Mouse (Mus musculus) midbrain, embryonic 16.5 days (tissue): ENCODE results near the gene Numa1. TPM values are rescaled to one million over a fixed set of nuclear protein-coding genes. Genes with fewer than 3 reads are reported as not detected.

ENCODE experiments used
- ATAC-seq: fragments of 200-750 bp; cut with Nextera tagmentation; 2 replicates; pipeline ENCODE4 v1.8.0; 2017; ENCODE audit warnings: moderate TSS enrichment
- H3K27ac ChIP-seq: fragments of 300-500 bp; sonication (generic); 2 replicates; pipeline ENCODE4 v1.5.1; 2014; ENCODE audit warnings: mild to moderate bottlenecking, low read length, mixed read lengths
- H3K27me3 ChIP-seq: fragments of 300-500 bp; sonication (generic); 2 replicates; pipeline ENCODE4 v1.6.1; 2014; ENCODE audit warnings: low read depth, low read length, mixed read lengths; ENCODE audit not compliant: control insufficient read depth, insufficient read depth
- H3K36me3 ChIP-seq: fragments of 300-500 bp; sonication (generic); 2 replicates; pipeline ENCODE4 v1.6.1; 2014; ENCODE audit warnings: mild to moderate bottlenecking, low read length, moderate library complexity, mixed read lengths; ENCODE audit not compliant: control insufficient read depth, insufficient read depth
- H3K4me1 ChIP-seq: fragments of 300-500 bp; sonication (generic); 2 replicates; pipeline ENCODE4 v1.6.1; 2014; ENCODE audit warnings: mild to moderate bottlenecking, low read length, mixed read lengths; ENCODE audit not compliant: control insufficient read depth, insufficient read depth
- H3K4me2 ChIP-seq: fragments of 300-500 bp; sonication (generic); 2 replicates; pipeline ENCODE4 v1.6.1; 2014; ENCODE audit warnings: mild to moderate bottlenecking, low read length, mixed read lengths
- H3K4me3 ChIP-seq: fragments of 300-500 bp; sonication (generic); 2 replicates; pipeline ENCODE4 v1.5.1; 2014; ENCODE audit warnings: low read depth, mild to moderate bottlenecking, low read length, moderate library complexity, mixed read lengths
- H3K9ac ChIP-seq: fragments of 300-500 bp; sonication (generic); 2 replicates; pipeline ENCODE4 v1.6.1; 2014; ENCODE audit warnings: low read depth, low read length, mixed read lengths
- H3K9me3 ChIP-seq: fragments of 300-500 bp; sonication (generic); replicated peaks from 2 replicates; pipeline ENCODE4 v1.6.1; 2014; ENCODE audit warnings: mild to moderate bottlenecking, low read length, mixed read lengths; ENCODE audit not compliant: control insufficient read depth, poor library complexity, severe bottlenecking
- WGBS: fragments of 180-500 bp; shearing (Covaris S2); extraction: QIAGEN DNeasy Blood & Tissue Kit; methylation state at CpG from one replicate; pipeline ENCODE4 v1.1.7; 2014; 5-methylcytosine and 5-hydroxymethylcytosine counted together
- polyA plus RNA-seq: library from polyadenylated mRNA; unstranded; fragments of >200 nt; fragmentation: Nextera tagmentation; extraction: Ambion mirVana; gene quantifications from 2 replicates; pipeline ENCODE4 v1.2.1, GENCODE M21; 2015

Gene Numa1
- polyA plus RNA-seq, 1 experiment from 2014 or later, result 37.8 TPM

- 92% methylated on average over 1 of the region's 1 CpGs for WGBS
Measured at GRCm38 (mm10) chr7:101951648-101952047, 17.7 kb downstream of the Numa1 start.

DNA sequence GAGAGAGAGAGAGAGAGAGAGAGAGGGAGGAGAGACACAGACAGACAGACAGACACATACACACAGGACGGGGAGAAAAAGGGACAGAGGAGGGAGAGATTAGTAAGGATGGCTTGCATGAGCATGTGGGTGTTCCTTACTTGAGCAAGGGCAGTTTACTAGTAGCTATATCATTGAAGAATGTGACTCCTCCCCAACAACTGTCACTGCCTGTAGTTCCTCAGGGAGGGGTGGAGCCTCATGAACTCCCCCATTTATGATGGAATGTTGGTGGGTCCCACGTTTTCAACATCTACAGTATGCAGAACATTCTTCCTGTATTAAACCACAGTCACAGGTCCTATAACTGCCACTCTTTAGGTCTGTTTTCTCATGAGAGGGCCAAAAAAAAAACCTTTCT lies 18.2 kb downstream of the Numa1 start:
- no peak for ATAC-seq
- WGBS, result 80% methylated on average over 2 of the region's 2 CpGs
- H3K9me3 ChIP-seq, result no peaks in the 10 kb centered on the region
- no peaks in the 10 kb centered on the region for H3K36me3 ChIP-seq
- H3K4me3 ChIP-seq, result no peak overlapping the region
- H3K27ac ChIP-seq, result no peak overlapping the region
- H3K4me1 ChIP-seq, result no peaks in the 10 kb centered on the region
- no peaks in the 10 kb centered on the region for H3K27me3 ChIP-seq
- no peak overlapping the region for H3K9ac ChIP-seq
- H3K4me2 ChIP-seq, result no peak overlapping the region

More at GRCm38 (mm10) chr7:101951648-101952047, 17.7 kb downstream of the Numa1 start:
- no peak overlapping the region for H3K4me2 ChIP-seq
- H3K4me3 ChIP-seq, result no peak overlapping the region
- H3K4me1 ChIP-seq, result no peaks in the 10 kb centered on the region
- no peaks in the 10 kb centered on the region for H3K36me3 ChIP-seq
- ATAC-seq, result no peak
- H3K9me3 ChIP-seq, result no peaks in the 10 kb centered on the region
- H3K9ac ChIP-seq, result no peak overlapping the region
- H3K27me3 ChIP-seq, result no peaks in the 10 kb centered on the region
- H3K27ac ChIP-seq, result no peak overlapping the region

DNA sequence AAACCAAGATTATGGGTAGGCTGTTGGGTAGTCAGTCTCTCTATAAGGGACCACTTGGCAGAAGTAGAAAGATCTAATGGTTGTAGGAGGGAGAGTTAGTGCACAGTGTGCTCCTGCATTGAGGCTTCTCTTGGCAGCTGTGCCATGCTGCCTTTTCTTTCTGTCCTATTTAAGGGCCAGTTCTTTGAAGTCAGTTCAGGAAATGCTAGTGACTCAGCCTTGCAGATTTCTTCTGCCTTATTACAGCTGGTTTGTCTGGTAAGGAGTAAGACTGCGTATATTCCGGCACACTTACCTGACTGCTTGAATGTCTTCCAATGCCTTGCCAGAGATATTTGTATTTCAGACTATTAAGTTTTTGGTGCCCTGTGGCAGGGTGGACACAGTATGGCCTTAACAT lies 20.3 kb downstream of the Numa1 start:
- no peak for ATAC-seq
- Histone ChIP-seq H3K4me2 (no peak overlapping the region), H3K27ac (no peak overlapping the region), H3K4me3 (no peak overlapping the region), H3K4me1 (no peaks in the 10 kb centered on the region), H3K9ac (no peak overlapping the region), H3K36me3 (no peaks in the 10 kb centered on the region), H3K27me3 (no peaks in the 10 kb centered on the region), H3K9me3 (no peaks in the 10 kb centered on the region)
- WGBS, result 97% methylated on average over 2 of the region's 2 CpGs

DNA sequence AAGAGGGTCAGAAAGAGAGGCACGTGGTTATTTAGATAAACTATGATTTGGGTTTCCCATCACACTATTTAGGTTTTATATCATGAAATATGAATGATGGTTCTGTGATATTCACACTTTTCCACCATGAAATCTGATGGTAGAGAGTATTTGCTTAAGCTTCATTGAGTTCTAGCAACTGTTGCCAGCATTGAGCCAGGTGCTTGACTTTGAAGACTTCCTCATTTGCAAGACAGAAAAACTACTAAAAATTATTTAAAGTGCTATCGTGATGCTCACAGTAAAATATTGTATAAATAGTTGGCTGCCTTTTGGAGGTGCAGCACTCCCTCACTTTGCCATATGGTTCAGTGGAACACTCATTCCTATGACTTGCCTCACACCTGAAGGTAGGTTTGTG lies 21.4 kb downstream of the Numa1 start:
- H3K27ac ChIP-seq, result no peak overlapping the region
- no peaks in the 10 kb centered on the region for H3K36me3 ChIP-seq
- no peak overlapping the region for H3K4me2 ChIP-seq
- no peak for ATAC-seq
- no peaks in the 10 kb centered on the region for H3K9me3 ChIP-seq
- no peaks in the 10 kb centered on the region for H3K27me3 ChIP-seq
- H3K4me1 ChIP-seq, result no peaks in the 10 kb centered on the region
- WGBS, result 93% methylated on average over 2 of the region's 2 CpGs
- no peak overlapping the region for H3K9ac ChIP-seq
- H3K4me3 ChIP-seq, result no peak overlapping the region

GRCm38 (mm10) chr7:101955862-101956261 lies 22.0 kb downstream of the Numa1 start:
- no peak overlapping the region for H3K9ac ChIP-seq
- WGBS, result 67% methylated on average over 4 of the region's 4 CpGs
- H3K4me2 ChIP-seq, result no peak overlapping the region
- H3K9me3 ChIP-seq, result no peaks in the 10 kb centered on the region
- H3K4me1 ChIP-seq, result no peaks in the 10 kb centered on the region
- no peak overlapping the region for H3K27ac ChIP-seq
- ATAC-seq, result no peak
- H3K27me3 ChIP-seq, result no peaks in the 10 kb centered on the region
- H3K36me3 ChIP-seq, result no peaks in the 10 kb centered on the region
- no peak overlapping the region for H3K4me3 ChIP-seq

DNA sequence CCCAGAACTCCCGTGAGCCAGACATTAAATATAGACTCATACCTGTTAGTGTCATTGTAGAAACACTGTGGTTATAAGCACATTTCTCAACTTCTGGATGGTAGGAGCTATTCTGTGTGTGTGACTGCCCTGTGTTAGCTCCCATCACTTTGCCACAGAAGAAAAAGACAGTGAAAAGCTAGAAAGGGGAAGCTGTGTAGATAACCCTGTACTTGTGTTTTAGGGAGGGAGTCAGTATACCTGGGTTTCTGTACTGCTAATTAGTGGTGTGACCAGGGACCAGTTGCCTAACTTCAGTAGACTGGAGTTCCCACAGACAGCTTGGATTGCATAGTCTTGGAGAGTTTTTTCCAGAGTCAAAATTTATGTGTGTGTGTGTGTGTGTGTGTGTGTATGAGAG lies 22.6 kb downstream of the Numa1 start:
- WGBS, result 92% methylated on average over 1 of the region's 1 CpGs
- ATAC-seq, result no peak
- no peak overlapping the region for H3K27ac ChIP-seq
- no peaks in the 10 kb centered on the region for H3K9me3 ChIP-seq
- no peaks in the 10 kb centered on the region for H3K27me3 ChIP-seq
- no peak overlapping the region for H3K4me2 ChIP-seq
- H3K36me3 ChIP-seq, result no peaks in the 10 kb centered on the region
- H3K4me3 ChIP-seq, result no peak overlapping the region
- no peak overlapping the region for H3K9ac ChIP-seq
- H3K4me1 ChIP-seq, result no peaks in the 10 kb centered on the region

GRCm38 (mm10) chr7:101956911-101957310 lies 23.0 kb downstream of the Numa1 start:
- Histone ChIP-seq H3K4me3 (no peak overlapping the region), H3K27me3 (no peaks in the 10 kb centered on the region), H3K4me2 (no peak overlapping the region), H3K9me3 (no peaks in the 10 kb centered on the region), H3K27ac (no peak overlapping the region), H3K9ac (no peak overlapping the region), H3K36me3 (no peaks in the 10 kb centered on the region), H3K4me1 (no peaks in the 10 kb centered on the region)
- no peak for ATAC-seq
- WGBS, result 92% methylated on average over 5 of the region's 5 CpGs

GRCm38 (mm10) chr7:101962829-101963228 lies 28.9 kb downstream of the Numa1 start:
- Histone ChIP-seq H3K9me3 (no peaks in the 10 kb centered on the region), H3K9ac (no peak overlapping the region), H3K36me3 (no peaks in the 10 kb centered on the region), H3K27ac (no peak overlapping the region), H3K4me2 (no peak overlapping the region), H3K4me1 (0 out of 2 replicates have a peak, but pooled peaks cover 3% of the 10 kb centered on the region), H3K4me3 (no peak overlapping the region), H3K27me3 (no peaks in the 10 kb centered on the region)
- no peak for ATAC-seq
- 97% methylated on average over 2 of the region's 2 CpGs for WGBS

DNA sequence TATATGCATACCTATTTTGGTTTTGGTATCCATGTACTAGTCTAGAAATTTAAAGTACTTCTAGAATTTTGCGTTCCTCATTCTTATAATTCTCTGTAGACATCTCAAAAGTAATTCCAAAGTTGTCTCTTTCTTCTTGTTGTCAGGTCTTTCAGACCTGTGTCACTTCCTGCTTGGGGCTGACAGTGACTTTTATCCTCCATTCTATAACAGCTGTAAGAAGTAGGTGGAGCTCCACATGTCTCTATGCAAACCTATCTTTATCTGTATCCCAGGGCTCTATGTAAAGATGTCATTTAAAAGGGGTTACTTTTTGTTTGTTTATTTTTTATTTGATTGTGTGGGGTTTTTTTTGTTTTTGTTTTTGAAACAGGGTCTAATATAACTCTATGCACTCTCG lies 29.7 kb downstream of the Numa1 start:
- no peak overlapping the region for H3K4me3 ChIP-seq
- H3K4me2 ChIP-seq, result no peak overlapping the region
- no peaks in the 10 kb centered on the region for H3K9me3 ChIP-seq
- ATAC-seq, result no peak
- no peak overlapping the region for H3K27ac ChIP-seq
- no peaks in the 10 kb centered on the region for H3K27me3 ChIP-seq
- no peak overlapping the region for H3K9ac ChIP-seq
- WGBS, result 91% methylated on average over 2 of the region's 2 CpGs
- H3K36me3 ChIP-seq, result no peaks in the 10 kb centered on the region
- peaks cover 7% of the 10 kb centered on the region for H3K4me1 ChIP-seq

- H3K36me3 ChIP-seq, result no peaks in the 10 kb centered on the region
- ATAC-seq, result no peak
- H3K27me3 ChIP-seq, result no peaks in the 10 kb centered on the region
- no peak overlapping the region for H3K4me3 ChIP-seq
- no peak overlapping the region for H3K27ac ChIP-seq
- WGBS, result 92% methylated on average over 4 of the region's 4 CpGs
- H3K4me2 ChIP-seq, result no peak overlapping the region
- H3K4me1 ChIP-seq, result peaks cover 13% of the 10 kb centered on the region
- H3K9ac ChIP-seq, result no peak overlapping the region
- no peaks in the 10 kb centered on the region for H3K9me3 ChIP-seq
Measured at GRCm38 (mm10) chr7:101964551-101964950, 30.6 kb downstream of the Numa1 start.
